In genomic region chr14:13895198-13895597, GRCm38 (mm10) we compare ENCODE assay signal across 42 mouse cellular contexts. TPM values are rescaled to one million over a fixed set of nuclear protein-coding genes. Genes with fewer than 3 reads are reported as not detected.
"Had no signal": no experiment of that assay in that cellular context is flagged by ENCODE, and none has a peak within 500 bp of the region (broad histone marks: within the 10 kb centered on the region; RNA-seq: fewer than 3 reads in every experiment).

No protein-coding gene starts in this region.

- H3K27me3 ChIP-seq: heart, embryonic 12.5 days; heart, embryonic 15.5 days; hindbrain, embryonic 12.5 days; hindbrain, embryonic 13.5 days; hindbrain, embryonic 15.5 days; intestine, embryonic 15.5 days had no signal

- DNase-seq: heart, postnatal 10 days; heart, postnatal 14 days; heart, postnatal 36 days; heart, postnatal 4 days; kidney, adult 11 months; kidney, adult 18-20 months; kidney, adult 2 months; kidney, adult 8-10 months; kidney, adult 9 months; kidney, postnatal 10 days; kidney, postnatal 14 days; kidney, postnatal 25 days; kidney, postnatal 36 days; kidney, postnatal 4 days; layer of hippocampus, adult 9-11 months; layer of hippocampus, postnatal 36 days had no signal

- H3K4me1 ChIP-seq: heart, embryonic 10.5 days; heart, embryonic 12.5 days; heart, embryonic 13.5 days; heart, embryonic 15.5 days; hindbrain, embryonic 10.5 days; hindbrain, embryonic 12.5 days; hindbrain, embryonic 13.5 days; hindbrain, embryonic 15.5 days; intestine, embryonic 15.5 days; kidney, embryonic 15.5 days had no signal

- H3K36me3 ChIP-seq: heart, embryonic 10.5 days; heart, embryonic 12.5 days; heart, embryonic 13.5 days; heart, embryonic 15.5 days; hindbrain, embryonic 10.5 days; hindbrain, embryonic 12.5 days; hindbrain, embryonic 13.5 days; hindbrain, embryonic 15.5 days; intestine, embryonic 15.5 days; kidney, embryonic 15.5 days had no signal

- ATAC-seq: hindbrain, embryonic 16.5 days; hindbrain, postnatal 0 days; intestine, embryonic 15.5 days; intestine, embryonic 16.5 days; intestine, postnatal 0 days had no signal

- H3K27ac ChIP-seq: heart, embryonic 10.5 days; heart, embryonic 13.5 days; heart, embryonic 15.5 days; hindbrain, embryonic 10.5 days; hindbrain, embryonic 12.5 days; hindbrain, embryonic 13.5 days; hindbrain, embryonic 14.5 days; hindbrain, embryonic 15.5 days; hindbrain, postnatal 0 days; intestine, embryonic 15.5 days; kidney, embryonic 15.5 days; kidney, postnatal 0 days; layer of hippocampus, adult 2 months had no signal

- H3K9me3 ChIP-seq: heart, embryonic 10.5 days; heart, embryonic 12.5 days; heart, embryonic 13.5 days; heart, embryonic 15.5 days; hindbrain, embryonic 10.5 days; hindbrain, embryonic 12.5 days; hindbrain, embryonic 13.5 days; hindbrain, embryonic 15.5 days; intestine, embryonic 15.5 days; kidney, embryonic 15.5 days had no signal

- H3K4me3 ChIP-seq: heart, embryonic 10.5 days; heart, embryonic 12.5 days; heart, embryonic 13.5 days; heart, embryonic 15.5 days; hindbrain, embryonic 10.5 days; hindbrain, embryonic 12.5 days; hindbrain, embryonic 13.5 days; hindbrain, embryonic 15.5 days; intestine, embryonic 15.5 days; kidney, embryonic 15.5 days; layer of hippocampus, adult 2 months had no signal

RNA-seq across cellular contexts. Expression of gene Gm281, which starts 19.1 kb away (rescaled TPM):
- polyA plus RNA-seq: heart, embryonic 11.5 days; heart, embryonic 12.5 days; heart, embryonic 13.5 days; heart, embryonic 14.5 days; heart, embryonic 15.5 days; heart, embryonic 16.5 days; heart, postnatal 0 days; hindbrain, embryonic 11.5 days; hindbrain, embryonic 12.5 days; hindbrain, embryonic 13.5 days; hindbrain, embryonic 15.5 days; hindbrain, embryonic 16.5 days; hindbrain, postnatal 0 days; intestine, embryonic 14.5 days; intestine, embryonic 15.5 days; intestine, postnatal 0 days; kidney, adult 2 months; kidney, embryonic 14.5 days; kidney, embryonic 15.5 days; kidney, embryonic 16.5 days; kidney, postnatal 0 days; large intestine, adult 2 months had no signal
